Mouse (Mus musculus) left cerebral cortex, adult 8-10 months (tissue): Measurements from ENCODE around the gene Serpinb9. TPM values are rescaled to one million over a fixed set of nuclear protein-coding genes. Genes with fewer than 3 reads are reported as not detected.
A peak's percentile ranks its signal among the peaks of the same experiment; 100 is the strongest.
"Not testable (repeated sequence)": the region's sequence is repeated elsewhere in the genome, so short reads cannot be mapped to it uniquely, and the experiment has no call there.

Experiments
- DNase-seq, 2 experiments: peaks; one replicate each; pipeline ENCODE4 v3.0.0; 2022; ENCODE audit warnings: low spot score in 2 of 2
- total RNA-seq, 4 experiments: library from RNA; stranded (reverse); gene quantifications; 2 replicates each; pipeline ENCODE4 v1.2.4; 2022

Serpinb9 gene
- total RNA-seq, 4 experiments from 2014 or later = 4.7 to 6.2 (median 5.7) TPM

DNA sequence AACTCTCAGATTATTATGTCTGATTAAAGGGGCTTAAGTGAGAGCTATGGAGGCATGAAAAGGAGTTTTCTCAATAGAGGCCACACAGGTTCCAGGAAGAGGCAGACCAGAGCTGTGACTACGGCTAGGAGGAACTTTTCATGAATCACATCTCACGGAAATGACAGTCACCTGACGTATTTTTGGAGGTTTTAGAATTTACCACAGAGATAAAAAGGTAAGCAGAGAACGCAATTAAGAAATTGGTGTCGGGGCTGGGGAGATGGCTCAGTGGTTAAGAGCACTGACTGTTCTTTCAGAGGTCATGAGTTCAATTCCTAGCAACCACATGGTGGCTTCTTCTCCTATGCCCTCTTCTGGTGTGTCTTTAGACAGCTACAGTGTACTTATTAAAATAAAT, 1.7 kb upstream of the Serpinb9 start:
- no peak for DNase-seq

DNA sequence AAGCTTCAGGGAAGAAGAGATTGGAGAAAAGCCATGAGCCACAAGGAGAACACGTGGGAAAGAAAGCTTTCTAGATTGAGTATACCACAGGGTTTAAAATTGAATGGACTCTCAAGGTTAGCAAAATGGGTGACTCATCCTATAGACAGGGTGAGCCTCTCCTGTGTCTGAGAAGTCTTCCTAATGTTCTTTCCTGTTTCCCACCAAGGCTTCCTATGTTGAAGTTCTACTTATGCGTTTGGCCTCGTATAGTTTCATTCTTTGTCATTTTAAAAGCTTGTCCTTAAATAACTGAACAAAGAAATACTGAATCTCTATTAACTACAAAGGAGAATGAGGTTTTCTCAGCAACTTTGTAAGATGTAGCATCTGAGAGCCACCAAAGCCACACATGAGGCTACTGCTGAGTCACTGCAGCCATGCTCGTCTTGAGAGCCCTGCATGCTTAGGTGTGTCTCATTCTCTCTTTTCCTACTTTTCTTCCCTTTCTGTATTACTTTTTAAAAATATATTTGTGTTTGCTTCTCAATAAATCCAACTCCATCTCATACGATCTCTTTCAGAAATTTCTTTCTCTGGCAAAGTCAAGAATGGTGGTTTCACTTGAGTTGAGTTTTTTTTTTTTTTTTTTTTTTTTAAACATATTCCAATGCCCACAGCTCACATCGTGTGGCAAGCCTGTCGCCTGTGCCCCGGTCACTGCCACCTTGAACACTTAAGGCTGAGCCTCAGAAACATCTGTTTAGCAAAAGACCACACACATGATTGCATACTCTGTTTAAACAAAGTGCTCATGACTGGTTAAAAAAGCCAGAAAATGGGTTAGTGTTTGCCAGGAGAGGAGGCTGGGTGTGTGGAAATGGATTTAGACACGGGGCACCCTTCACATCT, 718 bp downstream of the Serpinb9 start:
- DNase-seq = no peak

DNA sequence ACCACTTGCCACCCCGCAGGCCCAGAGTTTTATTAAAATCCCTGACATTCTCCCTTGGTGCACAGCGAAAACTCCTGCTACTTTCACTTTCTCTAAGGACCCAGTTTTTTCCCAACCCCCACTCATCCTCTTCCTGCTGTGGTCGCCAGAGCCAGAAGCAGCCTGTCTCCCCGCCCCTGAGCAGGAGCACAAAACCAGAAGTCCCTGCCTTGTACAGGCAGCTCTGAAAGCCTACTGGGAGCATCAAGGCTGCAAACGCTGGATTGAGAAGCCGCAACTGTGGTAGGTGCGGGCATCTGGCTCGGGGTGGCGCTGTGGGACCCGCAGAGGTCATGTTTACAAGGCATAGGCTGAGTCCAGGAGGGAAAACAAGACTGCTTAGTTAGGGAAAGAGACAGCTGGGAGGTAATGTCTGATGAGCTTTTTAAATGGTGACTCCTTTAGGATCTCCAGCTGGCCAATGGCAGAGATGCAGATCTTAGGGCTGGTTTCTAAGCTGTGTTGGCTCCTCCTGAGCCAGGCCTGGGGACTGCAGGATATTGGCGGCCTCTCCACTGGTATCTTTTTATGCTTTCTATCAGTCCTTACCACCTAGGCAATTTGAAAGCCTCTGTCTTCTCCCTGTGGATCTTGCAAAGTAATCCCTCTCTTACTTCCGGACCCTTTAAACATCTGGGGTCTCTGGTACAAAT, 1.5 kb downstream of the Serpinb9 start:
- DNase-seq = peak; percentile 62

DNA sequence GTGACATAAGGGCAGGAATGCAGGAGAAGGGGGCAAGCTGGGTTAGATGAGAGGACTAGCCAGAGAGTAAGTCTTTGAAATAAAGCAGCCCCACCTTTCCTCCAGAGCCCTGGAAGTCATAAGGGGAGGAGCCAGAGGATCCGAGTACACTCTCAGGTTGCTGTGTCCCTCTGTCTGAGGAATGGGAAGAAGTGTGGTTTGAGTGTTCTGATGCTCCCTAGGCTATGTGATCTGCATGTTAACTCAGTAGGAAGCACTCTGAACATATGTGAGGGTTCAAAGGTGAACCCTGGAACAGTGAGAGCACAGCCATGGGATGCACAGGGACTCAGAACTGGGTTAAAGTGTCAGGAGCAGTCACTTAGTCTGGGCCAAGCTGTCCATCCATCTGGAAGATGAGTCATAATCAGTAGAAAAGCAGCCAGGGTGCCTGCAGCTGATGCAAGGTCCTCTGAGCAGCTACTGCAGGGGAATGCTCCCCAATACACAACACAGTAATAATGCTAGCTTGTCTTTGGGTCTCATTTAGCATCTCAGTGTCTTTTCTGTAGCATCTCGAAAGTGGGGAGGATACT, 2.5 kb downstream of the Serpinb9 start:
- DNase-seq = no peak

DNA sequence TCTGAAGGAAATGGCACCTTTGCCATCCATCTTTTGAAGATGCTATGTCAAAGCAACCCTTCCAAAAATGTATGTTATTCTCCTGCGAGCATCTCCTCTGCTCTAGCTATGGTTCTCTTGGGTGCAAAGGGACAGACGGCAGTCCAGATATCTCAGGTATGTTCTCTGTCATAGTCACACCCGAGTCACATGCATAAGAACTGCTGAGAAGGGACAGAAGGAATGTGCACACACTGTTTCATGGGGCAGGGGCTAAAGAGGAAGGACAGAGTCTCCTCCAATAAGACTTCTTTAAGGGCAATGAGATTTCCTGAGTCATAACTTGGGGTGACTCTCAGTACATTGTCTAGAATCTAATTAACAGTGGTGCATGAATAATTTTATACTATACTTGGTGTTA, 3.5 kb downstream of the Serpinb9 start:
- no peak for DNase-seq

DNA sequence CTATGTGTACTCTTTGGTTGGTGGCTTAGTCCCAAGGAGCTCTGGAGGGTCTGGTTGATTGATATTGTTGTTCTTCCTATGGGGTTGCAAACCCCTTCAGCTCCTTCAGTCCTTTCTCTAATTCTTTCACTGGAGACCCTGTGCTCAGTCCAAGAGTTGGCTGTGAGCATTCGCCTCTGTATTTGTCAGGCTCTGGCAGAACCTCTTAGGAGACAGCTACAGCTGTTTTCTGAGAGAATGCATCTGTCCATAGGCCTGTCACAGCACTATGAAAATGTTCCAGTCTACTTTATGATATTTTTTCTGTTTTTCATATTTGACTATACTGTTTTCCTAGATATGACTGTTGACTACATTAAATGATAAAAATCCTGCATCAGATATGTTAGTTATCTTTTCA, 9.3 kb downstream of the Serpinb9 start:
- no peak for DNase-seq

DNA sequence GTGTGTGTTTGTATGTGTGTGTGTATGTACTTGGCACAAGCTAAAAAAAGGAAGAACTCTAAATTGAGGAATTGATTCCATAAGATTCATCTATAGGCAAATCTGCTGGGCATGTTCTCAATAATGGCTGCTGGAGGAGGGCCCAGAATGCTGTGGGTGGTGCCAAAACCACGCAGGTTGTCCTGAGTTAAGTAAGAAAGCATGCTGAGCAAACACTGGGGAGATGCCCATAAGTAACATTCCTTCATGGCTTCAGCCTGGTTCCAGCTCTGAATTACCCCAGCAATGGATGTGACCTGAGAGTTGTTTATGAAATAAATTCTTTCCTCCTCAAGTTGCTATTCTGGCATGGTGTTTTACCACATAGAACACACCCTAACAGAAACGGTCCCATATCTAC, 10.2 kb downstream of the Serpinb9 start:
- no peak for DNase-seq

DNA sequence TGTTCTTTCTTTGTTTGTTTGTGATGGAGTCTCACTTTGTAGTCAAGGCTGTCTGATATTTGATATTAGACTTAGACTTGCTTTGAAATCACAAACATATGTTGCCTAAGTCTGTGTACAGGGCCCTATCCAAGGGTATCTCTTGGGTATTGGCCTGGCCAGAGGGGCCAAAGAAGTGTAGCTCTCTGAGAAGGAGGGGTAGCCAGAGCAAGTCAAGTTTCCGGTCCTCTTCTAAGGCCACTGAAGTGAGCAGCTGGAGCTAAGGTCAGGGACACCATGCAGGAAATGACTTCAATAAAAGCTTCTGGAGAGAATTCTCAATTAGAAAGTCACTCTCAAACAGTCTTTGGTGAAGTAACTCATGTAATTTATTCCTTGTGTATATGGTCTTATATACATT, 19.3 kb downstream of the Serpinb9 start:
- DNase-seq = no peak

DNA sequence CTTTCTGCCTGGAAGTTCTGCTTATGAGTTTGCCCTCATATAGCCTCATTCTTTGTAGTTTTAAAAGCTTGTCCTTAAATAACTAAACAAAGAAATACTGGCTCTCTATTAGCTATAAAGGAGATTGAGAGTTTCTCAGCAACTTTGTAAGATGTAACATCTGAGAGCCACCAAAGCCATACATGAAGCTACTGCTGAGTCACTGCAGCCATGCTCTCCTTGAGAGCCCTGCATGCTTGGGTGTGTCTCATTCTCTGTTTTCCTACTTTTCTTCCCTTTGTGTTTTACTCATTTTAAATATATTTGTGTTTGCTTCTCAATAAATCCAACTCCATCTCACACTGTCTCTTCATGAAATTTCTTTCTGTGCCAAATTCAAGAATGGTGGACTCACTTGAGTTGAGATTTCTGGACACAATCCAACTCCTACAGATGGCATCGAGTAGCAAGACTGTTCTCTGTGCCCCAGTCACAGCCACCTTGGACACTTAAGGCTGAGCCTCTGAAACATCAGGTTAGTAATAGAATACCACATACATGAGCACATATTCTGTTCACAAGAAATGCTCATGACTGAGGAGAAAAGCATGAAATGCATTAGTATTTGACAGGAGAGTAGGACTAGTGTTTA, 23.5 kb downstream of the Serpinb9 start:
- DNase-seq = no peak

DNA sequence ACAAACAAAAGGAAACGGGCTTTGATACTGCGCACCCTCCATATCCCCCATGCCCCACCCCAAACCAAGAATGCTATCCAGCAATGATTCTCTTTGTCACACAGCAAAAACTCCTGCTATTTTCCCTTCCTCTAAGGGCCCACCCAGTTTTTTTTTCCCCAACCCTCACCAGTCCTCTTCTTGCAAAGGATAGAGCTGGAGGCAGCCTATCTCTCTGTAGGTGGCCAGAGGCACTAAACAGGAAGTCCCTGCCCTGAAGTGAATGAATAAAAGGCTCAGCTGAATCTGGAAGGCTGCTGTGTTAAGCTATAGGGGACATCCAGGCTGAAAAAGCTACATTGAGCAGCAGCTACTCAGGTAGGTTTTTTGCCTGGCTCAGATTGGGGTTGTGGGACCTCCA, 24.2 kb downstream of the Serpinb9 start, which contains the start of gene Serpinb9b:
TSS of gene Serpinb9b (plus strand) at position 173 of the 400 bp plus-strand sequence.
- no peak for DNase-seq

DNA sequence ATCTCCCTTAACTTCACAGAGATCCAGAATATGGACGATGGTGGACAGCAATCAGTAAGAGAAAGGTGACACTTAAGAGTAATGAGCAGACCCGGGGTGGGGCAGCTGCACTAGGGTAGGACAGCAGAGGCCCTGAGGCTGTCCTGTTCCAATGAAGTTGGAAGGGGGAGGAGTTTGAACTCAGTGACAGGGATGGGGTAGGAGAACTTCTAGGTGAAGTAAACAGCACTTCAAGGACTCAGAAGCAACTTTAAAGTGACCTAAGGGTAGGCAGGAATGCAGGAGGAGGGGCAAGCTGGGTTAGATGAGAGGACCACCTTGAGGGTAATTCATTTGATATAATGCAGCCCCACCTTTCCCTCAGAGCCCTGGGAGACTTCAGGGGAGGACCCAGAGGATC, 25.1 kb downstream of the Serpinb9 start:
- no peak for DNase-seq

DNA sequence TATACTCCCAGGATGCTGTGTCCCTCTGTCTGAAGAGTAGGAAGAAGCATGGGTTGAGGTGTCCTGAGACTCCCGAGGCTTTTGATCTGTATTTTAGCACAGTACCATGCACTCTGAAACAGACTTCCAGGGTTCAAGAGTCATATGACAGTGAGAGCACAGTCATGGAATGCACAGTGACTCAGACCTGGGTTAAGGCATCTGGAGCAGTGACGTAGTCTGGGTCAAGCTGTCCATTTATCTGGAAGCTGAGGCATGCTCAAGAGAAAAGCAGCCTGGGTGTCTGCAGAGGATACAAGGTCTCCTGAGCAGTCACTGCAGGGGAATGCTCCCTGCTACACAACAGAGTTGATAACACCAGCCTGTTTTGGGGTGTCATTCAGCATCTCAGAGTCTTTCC, 25.5 kb downstream of the Serpinb9 start:
- no peak for DNase-seq

DNA sequence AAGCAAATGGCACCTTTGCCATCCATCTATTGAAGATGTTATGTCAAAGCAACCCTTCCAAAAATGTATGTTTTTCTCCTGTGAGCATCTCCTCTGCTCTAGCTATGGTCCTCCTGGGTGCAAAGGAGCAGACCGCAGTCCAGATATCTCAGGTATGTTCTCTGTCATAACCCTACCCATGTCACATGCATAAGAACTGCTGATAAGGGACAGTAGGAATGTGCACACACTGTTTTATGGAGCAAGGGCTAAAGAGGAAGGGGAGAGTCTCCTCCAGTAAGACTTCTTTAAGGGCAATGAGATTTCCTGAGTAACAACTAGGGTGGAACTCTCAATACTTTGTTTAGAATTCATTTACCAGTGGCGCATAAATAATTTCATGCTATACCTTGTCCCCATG, 26.4 kb downstream of the Serpinb9 start:
- DNase-seq = not testable (repeated sequence)

DNA sequence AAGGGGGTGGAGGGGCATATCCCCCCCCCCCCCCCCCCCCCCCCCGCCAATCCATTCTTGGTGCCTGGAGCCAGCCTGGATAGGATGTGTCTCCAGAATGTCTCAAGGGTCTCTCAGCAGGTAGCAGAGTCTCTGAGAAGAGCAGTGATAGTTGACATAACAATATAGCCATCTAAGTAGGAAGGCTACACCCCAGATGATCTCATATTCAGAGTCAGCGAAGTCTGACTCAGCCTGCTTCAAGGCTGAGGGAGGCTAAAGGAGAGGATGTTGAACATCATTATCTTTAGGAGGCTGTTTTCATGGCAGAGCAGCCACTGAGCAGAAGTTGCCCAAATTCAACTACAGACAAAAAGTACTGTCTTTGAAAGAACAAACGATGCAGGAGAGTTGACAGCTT, 27.2 kb downstream of the Serpinb9 start:
- DNase-seq = no peak

DNA sequence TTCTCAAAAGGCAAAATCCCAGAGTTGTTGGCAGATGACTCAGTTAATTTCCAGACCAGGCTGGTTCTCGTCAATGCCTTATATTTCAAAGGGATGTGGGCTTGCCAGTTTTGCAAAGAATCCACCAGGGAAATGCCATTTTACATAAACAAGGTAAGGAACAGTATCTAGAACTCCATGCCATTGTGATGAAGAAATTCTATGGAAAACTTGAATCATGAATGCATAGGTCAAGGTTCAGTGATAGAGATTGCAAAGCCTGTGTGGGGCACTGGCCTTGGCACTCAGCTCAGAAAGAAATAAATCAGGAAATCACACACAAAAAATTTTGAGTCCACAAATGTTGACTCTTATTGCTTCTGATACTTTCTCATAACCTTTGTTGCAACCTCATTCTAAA, 32.5 kb downstream of the Serpinb9 start:
- no peak for DNase-seq

DNA sequence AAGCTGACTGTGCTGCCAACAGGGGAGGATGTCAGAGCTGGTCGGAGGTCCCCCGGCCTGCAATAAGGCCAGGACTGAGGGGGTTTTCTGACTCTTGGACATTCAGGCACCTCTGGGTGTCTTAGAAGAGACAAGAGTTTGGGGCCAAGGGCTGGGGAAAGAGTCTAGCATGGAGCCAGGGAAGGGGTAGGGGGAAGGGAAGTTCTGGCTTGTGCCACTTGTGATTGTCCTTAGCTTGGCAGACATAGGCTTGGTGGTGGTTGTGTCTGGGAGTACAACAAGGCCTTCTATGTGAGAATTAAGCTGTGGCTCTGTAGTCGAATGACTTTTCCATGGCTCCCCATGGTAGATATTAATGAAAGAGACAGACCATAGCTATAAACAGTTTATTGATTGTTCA, 40.5 kb downstream of the Serpinb9 start:
- no peak for DNase-seq

DNA sequence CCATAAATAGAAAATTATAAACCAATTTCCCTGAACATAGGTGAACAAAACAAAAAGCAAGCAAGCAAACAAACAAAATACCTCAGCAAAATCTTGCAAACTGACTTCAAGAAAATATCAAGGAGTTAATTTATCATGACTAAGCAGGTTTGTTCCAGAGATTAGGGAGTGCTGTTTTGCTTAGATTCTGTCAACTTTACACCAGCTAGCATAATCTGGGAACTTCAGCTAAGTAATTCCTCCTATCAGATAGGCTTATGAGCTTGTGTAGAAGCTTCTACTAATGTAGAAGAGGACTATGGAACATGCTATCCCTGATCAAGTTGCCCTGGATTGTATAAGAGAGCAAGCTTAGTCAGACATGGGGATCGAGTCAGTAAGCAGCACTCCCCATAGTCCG, 44.2 kb downstream of the Serpinb9 start:
- no peak for DNase-seq

DNA sequence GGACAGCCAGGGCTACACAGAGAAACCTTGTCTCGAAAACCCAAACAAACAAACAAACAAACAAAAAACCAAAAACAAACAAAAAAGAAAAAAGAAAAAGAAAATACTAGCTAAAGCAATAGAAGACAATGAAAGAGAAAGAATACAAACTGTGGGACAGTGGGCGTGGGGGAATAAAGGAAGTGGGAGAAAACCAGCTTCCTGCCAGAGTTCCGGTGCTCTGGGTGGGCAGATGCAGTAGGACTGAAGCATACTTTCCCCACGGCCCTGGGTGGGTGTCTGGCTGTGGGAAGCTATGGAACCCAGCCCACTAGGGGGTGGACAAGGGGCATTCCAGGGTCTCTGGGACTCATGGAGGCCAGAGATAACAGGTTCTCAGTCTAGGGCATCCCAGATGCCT, 45.1 kb downstream of the Serpinb9 start:
- DNase-seq = no peak

DNA sequence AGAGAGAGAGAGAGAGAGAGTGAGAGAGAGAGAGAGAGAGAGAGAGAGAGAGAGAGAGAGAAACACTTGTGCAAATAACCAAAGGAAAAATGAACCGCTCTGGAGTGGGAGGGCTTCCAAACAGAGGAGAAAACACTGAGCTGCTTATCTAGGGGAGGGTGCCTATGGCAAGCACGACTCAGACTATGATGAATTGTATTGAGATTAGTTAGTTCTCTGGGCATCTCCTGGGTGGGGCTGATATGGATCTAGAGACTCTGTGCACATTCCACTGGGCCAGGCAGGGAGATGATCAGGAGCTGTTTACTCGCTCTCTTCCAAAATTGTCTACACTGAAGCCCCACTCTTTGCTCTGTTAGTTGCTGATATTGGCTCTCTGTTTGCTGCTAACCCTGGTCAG, 48.6 kb downstream of the Serpinb9 start:
- no peak for DNase-seq

DNA sequence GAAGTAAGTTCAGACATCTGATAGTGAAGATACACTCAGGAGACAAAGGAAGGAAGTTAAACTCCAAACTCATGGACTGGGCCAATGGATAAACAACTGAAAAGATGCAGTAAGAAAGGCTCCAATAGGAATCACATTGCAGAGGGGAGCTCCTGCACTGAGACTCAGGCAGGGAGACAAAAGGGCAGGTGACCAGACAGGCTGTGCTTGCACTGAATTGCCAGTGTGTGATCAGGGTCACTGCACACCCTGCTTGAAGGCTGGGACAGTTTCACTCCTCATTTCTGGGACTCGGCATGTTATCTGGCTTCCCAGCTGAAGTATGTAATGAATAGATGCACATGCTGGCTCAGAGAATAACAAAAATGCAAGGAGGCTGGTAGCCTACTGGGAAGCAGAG, 60.0 kb downstream of the Serpinb9 start:
- no peak for DNase-seq
